Mouse (Mus musculus) ovary, postnatal 10 days (tissue): ENCODE results near the gene Sf3b6.

Experiments
- DNase-seq: peaks from one replicate; pipeline ENCODE4 v3.0.0; 2022; ENCODE audit warnings: low spot score

The Sf3b6 gene

GRCm38 (mm10) chr12:4840741-4841140, 23.4 kb downstream of the Sf3b6 start:
- no peak for DNase-seq

GRCm38 (mm10) chr12:4841392-4841887, 24.1 kb downstream of the Sf3b6 start, which contains the start of gene Fkbp1b:
Gene Fkbp1b (minus strand): TSS chr12:4841591.
- no peak for DNase-seq

GRCm38 (mm10) chr12:4842456-4842855, 25.1 kb downstream of the Sf3b6 start:
- no peak for DNase-seq

- DNase-seq = peak; percentile 54
Measured at GRCm38 (mm10) chr12:4842890-4843597, 25.7 kb downstream of the Sf3b6 start, which contains the start of gene Wdcp. Gene Wdcp (plus strand): TSS chr12:4843303.

- DNase-seq = no peak
Measured at GRCm38 (mm10) chr12:4843741-4844140, 26.4 kb downstream of the Sf3b6 start.

GRCm38 (mm10) chr12:4856160-4856559, 38.8 kb downstream of the Sf3b6 start:
- DNase-seq = no peak

- DNase-seq = no peak
Measured at GRCm38 (mm10) chr12:4856834-4857233, 39.5 kb downstream of the Sf3b6 start.

- no peak for DNase-seq
Measured at GRCm38 (mm10) chr12:4859241-4859914, 42.0 kb downstream of the Sf3b6 start.

GRCm38 (mm10) chr12:4862672-4863071, 45.3 kb downstream of the Sf3b6 start:
- DNase-seq = no peak

- DNase-seq = no peak
Measured at GRCm38 (mm10) chr12:4863654-4864337, 46.5 kb downstream of the Sf3b6 start.

GRCm38 (mm10) chr12:4864338-4864690, 47.0 kb downstream of the Sf3b6 start:
- no peak for DNase-seq

- DNase-seq = no peak
Measured at GRCm38 (mm10) chr12:4868924-4869323, 51.6 kb downstream of the Sf3b6 start.

GRCm38 (mm10) chr12:4871260-4871659, 53.9 kb downstream of the Sf3b6 start:
- DNase-seq = no peak

- DNase-seq = no peak
Measured at GRCm38 (mm10) chr12:4872273-4872672, 54.9 kb downstream of the Sf3b6 start.

- DNase-seq = no peak
Measured at GRCm38 (mm10) chr12:4872983-4873477, 55.7 kb downstream of the Sf3b6 start.

- DNase-seq = no peak
Measured at GRCm38 (mm10) chr12:4873531-4873930, 56.2 kb downstream of the Sf3b6 start.

- peak; percentile 32 for DNase-seq
Measured at GRCm38 (mm10) chr12:4874161-4874927, 57.0 kb downstream of the Sf3b6 start, which contains the start of gene Mfsd2b. Gene Mfsd2b (minus strand): TSS chr12:4874359.

GRCm38 (mm10) chr12:4875623-4876022, 58.3 kb downstream of the Sf3b6 start:
- DNase-seq = no peak
